Mouse (Mus musculus) granulocyte monocyte progenitor cell, adult 5-6 weeks (primary cell): ENCODE results near the gene Mapk11. TPM values are rescaled to one million over a fixed set of nuclear protein-coding genes. Genes with fewer than 3 reads are reported as not detected.

Experiments used
- ATAC-seq: replicated peaks from 2 replicates; pipeline ENCODE4 v1.8.0; 2016; ENCODE audit warnings: mild to moderate bottlenecking, moderate TSS enrichment, inconsistent platforms; ENCODE audit not compliant: poor library complexity, severe bottlenecking
- total RNA-seq, 2 experiments: library from RNA; stranded (forward) in 1 of 2; stranded (reverse) in 1 of 2; fragments of 200-712, 200-1000 nt in 1 of 2; fragments of >200 nt in 1 of 2; fragmentation: Nextera tagmentation in 1 of 2; gene quantifications; 2 replicates each; pipeline ENCODE4 v1.2.3; 2014 to 2017

Gene Mapk11
- total RNA-seq, 2 experiments from 2014 or later: not detected

DNA sequence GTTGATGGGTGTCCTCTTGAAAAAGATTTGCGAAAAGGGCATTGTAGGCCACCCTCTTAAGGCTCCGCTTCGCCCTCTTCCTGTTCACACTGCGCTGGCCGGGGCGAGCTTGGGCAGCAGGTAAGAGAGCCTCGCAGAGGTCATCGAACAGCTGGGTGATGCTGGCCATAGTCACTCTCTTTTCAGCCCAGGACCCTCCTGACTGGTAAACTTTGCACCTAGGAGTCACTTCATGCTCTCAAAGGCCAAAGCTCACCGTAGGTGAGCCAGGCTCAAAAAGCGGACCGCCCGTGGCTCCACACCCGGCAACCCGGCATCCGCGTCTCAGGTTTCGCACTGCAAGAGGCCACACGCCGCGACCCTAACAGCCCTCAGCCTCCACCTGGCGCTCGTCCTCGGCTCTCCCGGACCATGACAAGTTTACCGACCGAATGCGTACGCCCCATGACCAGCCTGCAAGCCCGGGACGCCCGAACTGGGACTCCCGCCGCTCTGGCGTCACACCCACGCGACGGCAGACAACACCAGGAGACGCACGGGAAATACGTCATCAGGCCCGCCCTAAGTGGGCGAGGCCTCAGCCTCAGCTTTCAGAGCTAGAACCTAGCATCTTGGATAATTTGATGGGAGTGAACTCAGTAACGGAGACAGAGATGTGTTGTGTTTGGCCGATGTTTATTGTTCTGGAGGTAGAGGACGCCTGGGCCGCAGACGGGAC lies 26.6 kb downstream of the Mapk11 start, which contains the start of gene Tubgcp6:
TSS of gene Tubgcp6 (minus strand) at position 464 of the 718 bp plus-strand sequence.
- peak; percentile 96 for ATAC-seq

DNA sequence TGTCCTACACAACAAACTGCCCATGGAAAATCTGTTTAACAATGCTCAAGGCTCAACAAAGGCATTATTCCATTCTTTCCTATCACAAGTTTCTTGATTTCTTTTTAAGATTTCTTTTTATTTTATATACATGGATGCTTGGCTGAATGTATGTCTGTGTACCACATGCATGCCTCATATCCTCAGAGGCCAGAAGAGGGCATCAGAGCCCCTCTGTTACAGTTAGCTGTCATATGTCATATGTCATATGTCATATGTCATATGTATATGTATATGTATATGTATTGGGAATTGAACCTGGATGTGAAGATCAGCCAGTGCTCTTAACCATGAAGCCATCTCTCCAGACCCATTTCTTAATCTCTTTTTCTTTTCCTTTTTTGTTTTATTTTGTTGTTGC lies 31.4 kb downstream of the Mapk11 start:
- ATAC-seq: peak; percentile 63

DNA sequence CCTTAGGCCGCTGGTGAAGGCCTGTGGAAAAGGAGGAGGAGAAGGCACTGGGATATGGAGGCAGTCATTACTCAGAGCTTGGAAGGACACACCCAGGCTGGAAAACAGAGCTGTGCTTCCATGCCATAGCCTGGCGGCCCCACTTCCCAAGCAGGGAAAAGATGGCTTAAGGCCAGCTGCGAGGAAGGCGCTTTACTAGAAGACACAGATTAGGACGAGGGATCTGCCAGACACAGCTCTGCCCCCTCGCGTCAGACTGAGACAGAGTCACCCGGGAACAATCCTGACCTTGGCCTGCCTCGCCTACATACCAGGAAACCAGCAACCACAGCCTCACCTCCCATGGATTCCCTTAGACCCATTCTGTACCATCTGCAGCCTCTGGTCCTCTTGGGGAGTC lies 39.3 kb downstream of the Mapk11 start:
- ATAC-seq: no peak

DNA sequence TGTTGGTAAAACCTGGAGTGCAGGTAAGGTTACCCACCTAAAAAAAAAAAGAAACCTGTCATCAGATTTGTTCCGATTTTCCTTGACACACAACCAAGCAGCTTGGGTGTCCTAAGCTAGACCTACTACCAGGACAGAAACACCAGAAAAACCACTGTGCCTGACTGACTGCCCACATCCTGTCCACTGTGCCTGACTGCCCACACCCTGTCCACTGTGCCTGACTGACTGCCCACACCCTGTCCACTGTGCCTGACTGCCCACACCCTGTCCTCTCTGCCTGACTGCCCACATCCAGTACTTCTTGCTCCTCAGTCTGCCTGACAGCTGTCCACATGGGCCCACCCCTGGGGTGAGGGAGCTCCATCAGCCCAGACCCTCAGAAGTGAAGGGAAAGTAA lies 42.5 kb downstream of the Mapk11 start:
- no peak for ATAC-seq

DNA sequence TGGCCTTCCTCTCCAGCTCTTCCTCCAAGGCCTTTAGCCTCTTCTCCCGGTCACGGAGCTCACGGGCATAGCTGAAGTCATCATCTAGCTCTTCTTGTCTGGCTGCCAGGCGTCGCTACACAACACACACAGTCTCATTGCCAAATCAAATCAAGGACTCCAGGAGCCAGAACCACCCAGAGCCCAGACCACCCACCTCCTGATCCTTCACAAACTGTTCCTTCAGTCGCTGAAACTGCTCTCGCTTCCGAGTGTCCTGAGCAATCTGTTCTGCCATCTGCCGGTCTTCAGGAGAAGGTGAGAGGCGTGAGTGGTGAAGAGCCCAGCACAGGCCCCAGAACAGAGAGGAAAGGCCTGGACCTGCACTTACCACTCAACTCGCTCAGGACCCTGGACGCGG lies 43.4 kb downstream of the Mapk11 start:
- no peak for ATAC-seq

DNA sequence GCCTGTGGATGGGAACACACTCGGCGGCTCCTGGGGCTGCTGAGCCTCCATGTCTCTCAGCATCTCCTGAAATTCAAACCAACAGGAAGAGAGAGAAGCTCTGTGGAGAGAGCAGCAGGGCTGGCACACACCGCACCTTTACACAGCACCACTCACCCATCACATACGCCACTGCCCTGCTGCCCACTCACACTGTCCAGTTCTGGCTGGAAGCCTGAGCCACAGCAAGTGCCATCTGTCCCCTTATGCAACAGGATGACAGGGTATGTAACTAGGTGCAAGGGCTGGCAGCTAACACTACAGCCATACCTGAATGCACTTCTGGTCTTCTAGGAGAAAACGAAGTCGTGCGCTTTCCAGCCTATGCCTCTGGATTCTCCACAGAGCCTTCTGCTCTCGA lies 45.0 kb downstream of the Mapk11 start:
- no peak for ATAC-seq

DNA sequence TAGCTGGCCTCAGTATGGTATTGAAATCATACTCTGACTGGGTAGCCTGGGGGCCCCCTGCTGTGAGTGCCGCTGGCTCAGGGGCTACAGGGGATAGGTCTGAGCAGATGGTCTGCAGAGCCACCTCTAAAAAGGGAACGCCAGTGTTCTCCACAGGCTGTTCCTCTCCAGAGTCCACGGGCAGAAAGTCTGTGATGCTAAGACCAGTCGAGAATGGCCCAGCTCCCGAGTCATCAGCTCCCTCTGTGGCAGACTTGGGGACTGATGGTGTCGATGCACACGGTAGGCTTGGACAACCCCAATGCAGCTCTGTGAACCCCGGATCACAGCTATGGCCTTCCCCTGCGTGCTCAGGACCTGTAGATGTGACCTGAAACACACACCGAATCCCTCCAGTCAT lies 45.5 kb downstream of the Mapk11 start:
- ATAC-seq: no peak

DNA sequence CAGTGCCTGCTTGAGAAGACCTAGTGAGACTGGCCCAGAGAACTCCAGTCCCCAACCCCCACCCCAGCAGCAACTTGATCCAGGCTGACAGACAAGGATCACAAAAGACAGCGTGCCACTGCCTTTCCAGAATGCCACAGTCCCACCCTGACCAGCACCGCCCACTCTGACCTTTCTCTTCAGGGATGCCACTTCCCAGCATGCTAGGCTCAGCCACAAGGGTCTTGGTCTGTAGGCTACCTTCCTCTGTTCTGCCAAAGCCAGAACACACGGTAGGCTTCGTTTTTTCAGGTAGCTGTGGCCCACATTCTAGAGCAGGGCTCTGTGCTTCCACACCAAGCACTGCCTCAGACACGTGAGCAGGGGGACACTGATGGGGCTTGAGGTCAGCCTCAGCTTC lies 46.8 kb downstream of the Mapk11 start:
- no peak for ATAC-seq

DNA sequence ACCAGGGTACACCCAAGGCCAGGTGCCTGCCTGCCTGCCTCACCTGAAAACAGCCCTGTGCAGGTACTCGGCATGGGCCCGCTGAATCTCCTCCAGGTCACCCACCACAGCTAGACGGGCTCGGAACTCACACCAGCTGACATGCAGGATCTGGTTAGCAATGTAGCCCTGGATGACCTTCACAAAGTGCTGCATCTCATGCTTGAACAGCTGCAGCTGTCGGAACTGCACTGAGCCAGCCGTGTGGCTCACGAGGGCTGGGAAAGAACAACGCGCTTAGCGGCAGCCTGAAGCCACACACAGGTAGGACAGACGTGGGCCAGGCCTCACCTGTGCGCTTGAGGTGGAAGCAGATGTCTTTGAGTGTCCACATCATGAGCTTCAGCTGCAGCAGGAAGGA lies 48.6 kb downstream of the Mapk11 start:
- ATAC-seq: no peak

DNA sequence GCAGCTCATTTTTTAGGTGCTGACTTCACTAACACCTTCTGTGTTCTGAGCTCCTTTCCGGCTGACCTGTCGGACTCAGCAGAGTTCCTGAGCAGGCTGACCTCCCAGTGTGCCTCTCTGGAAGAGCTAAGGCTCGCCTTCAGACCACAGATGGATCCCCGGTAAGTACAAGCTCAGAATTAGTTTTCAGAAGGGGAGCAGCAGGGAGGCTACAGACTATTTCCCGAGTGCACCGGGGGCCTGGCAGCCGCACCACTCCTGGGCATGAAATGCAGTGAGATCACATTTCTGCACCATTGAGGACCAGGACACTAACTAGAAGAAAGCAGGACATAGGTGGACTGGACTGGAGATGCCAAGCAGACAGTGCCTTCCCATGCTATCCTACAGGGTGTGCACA lies 50.8 kb downstream of the Mapk11 start:
- ATAC-seq: no peak

DNA sequence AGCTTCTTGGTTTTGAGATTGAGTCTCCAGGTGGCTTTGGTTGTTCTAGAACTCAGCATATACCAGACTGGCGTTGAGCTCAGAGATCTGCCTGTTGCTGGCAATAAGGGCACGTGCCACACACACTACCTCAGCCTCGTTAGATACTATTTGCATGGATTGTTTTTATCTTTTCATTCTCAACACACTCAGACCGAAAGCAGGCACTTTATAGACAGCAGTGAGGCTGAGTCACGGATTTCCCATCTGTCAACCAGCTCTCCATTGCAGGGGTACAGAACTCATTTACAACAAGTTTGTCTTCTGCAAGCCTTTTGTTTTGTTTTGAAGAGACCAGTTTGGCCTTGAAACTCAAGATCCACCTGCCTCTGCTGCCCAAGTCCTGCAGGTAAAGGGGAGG lies 52.0 kb downstream of the Mapk11 start:
- no peak for ATAC-seq

Other genes with a start within 250 kb of the Mapk11 start
- not detected in 2 replicates for gene Ttll8, start 195.2 kb downstream of the Mapk11 start, total RNA-seq (2014; fragmentation: Nextera tagmentation)
- not detected in 2 replicates for gene Ttll8, start 195.2 kb downstream of the Mapk11 start, total RNA-seq (2017)
- not detected in 2 replicates for gene Mlc1, start 170.6 kb downstream of the Mapk11 start, total RNA-seq (2014; fragmentation: Nextera tagmentation)
- not detected in 2 replicates for gene Mlc1, start 170.6 kb downstream of the Mapk11 start, total RNA-seq (2017)
- not detected in 2 replicates for gene Mov10l1, start 166.7 kb downstream of the Mapk11 start, total RNA-seq (2014; fragmentation: Nextera tagmentation)
- gene Mov10l1, start 166.7 kb downstream of the Mapk11 start, total RNA-seq (2017): not detected in 2 replicates
- not detected in 2 replicates for gene Panx2, start 89.9 kb downstream of the Mapk11 start, total RNA-seq (2014; fragmentation: Nextera tagmentation)
- gene Panx2, start 89.9 kb downstream of the Mapk11 start, total RNA-seq (2017): not detected in 2 replicates
- 38.0 and 44.2 TPM in 2 replicates for gene Trabd, start 74.5 kb downstream of the Mapk11 start, total RNA-seq (2014; fragmentation: Nextera tagmentation)
- 36.9 and 39.8 TPM in 2 replicates for gene Trabd, start 74.5 kb downstream of the Mapk11 start, total RNA-seq (2017)
- gene Selenoo, start 60.5 kb downstream of the Mapk11 start, total RNA-seq (2014; fragmentation: Nextera tagmentation): 11.6 and 21.8 TPM in 2 replicates
- gene Selenoo, start 60.5 kb downstream of the Mapk11 start, total RNA-seq (2017): 13.6 and 16.2 TPM in 2 replicates
- gene Tubgcp6, start 26.5 kb downstream of the Mapk11 start, total RNA-seq (2014; fragmentation: Nextera tagmentation): 23.4 and 29.2 TPM in 2 replicates
- 12.6 and 20.2 TPM in 2 replicates for gene Tubgcp6, start 26.5 kb downstream of the Mapk11 start, total RNA-seq (2017)
- gene Hdac10, start 20.9 kb downstream of the Mapk11 start, total RNA-seq (2014; fragmentation: Nextera tagmentation): 11.3 and 14.7 TPM in 2 replicates
- gene Hdac10, start 20.9 kb downstream of the Mapk11 start, total RNA-seq (2017): 11.2 and 13.9 TPM in 2 replicates
- not detected in 2 replicates for gene Mapk12, start 8.9 kb downstream of the Mapk11 start, total RNA-seq (2014; fragmentation: Nextera tagmentation)
- 0.93 TPM in 1 of 2 replicates, not detected in the other for gene Mapk12, start 8.9 kb downstream of the Mapk11 start, total RNA-seq (2017)
- 19.1 and 23.4 TPM in 2 replicates for gene Plxnb2, start 31.2 kb upstream of the Mapk11 start, total RNA-seq (2014; fragmentation: Nextera tagmentation)
- gene Plxnb2, start 31.2 kb upstream of the Mapk11 start, total RNA-seq (2017): 11.0 and 14.7 TPM in 2 replicates
- 4.3 and 6.1 TPM in 2 replicates for gene Dennd6b, start 46.9 kb upstream of the Mapk11 start, total RNA-seq (2014; fragmentation: Nextera tagmentation)
- gene Dennd6b, start 46.9 kb upstream of the Mapk11 start, total RNA-seq (2017): 2.5 and 4.7 TPM in 2 replicates
- 9.2 and 10.5 TPM in 2 replicates for gene Ppp6r2, start 61.9 kb upstream of the Mapk11 start, total RNA-seq (2014; fragmentation: Nextera tagmentation)
- gene Ppp6r2, start 61.9 kb upstream of the Mapk11 start, total RNA-seq (2017): 5.8 and 6.4 TPM in 2 replicates
- 88.1 and 131 TPM in 2 replicates for gene Sbf1, start 165.7 kb upstream of the Mapk11 start, total RNA-seq (2014; fragmentation: Nextera tagmentation)
- gene Sbf1, start 165.7 kb upstream of the Mapk11 start, total RNA-seq (2017): 43.1 and 52.0 TPM in 2 replicates
- not detected in 2 replicates for gene Adm2, start 173.1 kb upstream of the Mapk11 start, total RNA-seq (2014; fragmentation: Nextera tagmentation)
- gene Adm2, start 173.1 kb upstream of the Mapk11 start, total RNA-seq (2017): not detected in 2 replicates
- gene Miox, start 184.8 kb upstream of the Mapk11 start, total RNA-seq (2014; fragmentation: Nextera tagmentation): not detected in 2 replicates
- gene Miox, start 184.8 kb upstream of the Mapk11 start, total RNA-seq (2017): not detected in 2 replicates
- 15.4 and 22.3 TPM in 2 replicates for gene Lmf2, start 206.0 kb upstream of the Mapk11 start, total RNA-seq (2014; fragmentation: Nextera tagmentation)
- 8.9 and 11.0 TPM in 2 replicates for gene Lmf2, start 206.0 kb upstream of the Mapk11 start, total RNA-seq (2017)
- 87.4 and 136 TPM in 2 replicates for gene Ncaph2, start 206.1 kb upstream of the Mapk11 start, total RNA-seq (2014; fragmentation: Nextera tagmentation)
- gene Ncaph2, start 206.1 kb upstream of the Mapk11 start, total RNA-seq (2017): 92.2 and 118 TPM in 2 replicates
- gene Sco2, start 224.2 kb upstream of the Mapk11 start, total RNA-seq (2014; fragmentation: Nextera tagmentation): 12.4 and 27.5 TPM in 2 replicates
- 22.7 and 31.5 TPM in 2 replicates for gene Sco2, start 224.2 kb upstream of the Mapk11 start, total RNA-seq (2017)
- not detected in 2 replicates for gene Tymp, start 227.4 kb upstream of the Mapk11 start, total RNA-seq (2014; fragmentation: Nextera tagmentation)
- 0.43 and 1.1 TPM in 2 replicates for gene Tymp, start 227.4 kb upstream of the Mapk11 start, total RNA-seq (2017)
- gene Odf3b, start 229.7 kb upstream of the Mapk11 start, total RNA-seq (2014; fragmentation: Nextera tagmentation): 3.1 and 4.2 TPM in 2 replicates
- gene Odf3b, start 229.7 kb upstream of the Mapk11 start, total RNA-seq (2017): 0.46 TPM in 1 of 2 replicates, not detected in the other
- gene Klhdc7b, start 235.3 kb upstream of the Mapk11 start, total RNA-seq (2014; fragmentation: Nextera tagmentation): not detected in 2 replicates
- gene Klhdc7b, start 235.3 kb upstream of the Mapk11 start, total RNA-seq (2017): 0.13 TPM in 1 of 2 replicates, not detected in the other